Mouse (Mus musculus): ENCODE data around the gene Cobl. TPM values are rescaled to one million over a fixed set of nuclear protein-coding genes. Genes with fewer than 3 reads are reported as not detected.

Cobl gene
- polyA plus RNA-seq (2014; fragmentation: Illumina TruSeq; extraction: RNeasy Lipid Tissue Mini Kit (QIAGEN cat#74804); ENCODE audit: low read depth, low replicate concordance), result 5.8 TPM

GRCm38 (mm10) chr11:12464181-12465162 is at the start of gene Cobl:
Gene Cobl, minus strand, starts transcription at chr11:12464960.

Measured in adipose tissue, adult 10 weeks (tissue).